Mouse (Mus musculus): ENCODE results near the gene Mapkapk3. TPM values are rescaled to one million over a fixed set of nuclear protein-coding genes. Genes with fewer than 3 reads are reported as not detected.

Gene Mapkapk3
- polyA plus RNA-seq, 1 experiment = 0.11 TPM

DNA sequence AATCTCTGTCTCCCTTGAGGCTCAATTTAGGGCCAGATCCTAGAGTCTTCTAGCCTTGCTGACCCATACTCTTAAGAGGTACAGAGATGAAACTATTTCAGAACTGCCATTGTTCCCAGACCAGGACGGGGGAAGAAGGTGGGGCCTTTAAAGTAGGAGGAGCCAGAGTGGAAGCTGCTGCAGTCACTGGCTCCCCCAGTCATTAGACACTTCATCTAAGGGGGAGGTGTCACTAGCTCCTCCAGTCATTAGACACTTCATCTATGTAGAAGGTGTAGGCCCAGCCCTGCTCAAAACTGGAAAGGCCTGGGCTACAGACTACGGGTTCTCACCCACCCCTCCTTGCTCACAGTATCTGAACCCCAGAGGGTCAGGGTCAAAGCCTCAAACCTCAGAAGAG is 2.4 kb downstream of the Mapkapk3 start:
- Histone ChIP-seq H3K27me3 (ENCODE audit: control insufficient read depth) (peaks cover 5% of the 10 kb centered on the region), H3K9me3 (ENCODE audit: control insufficient read depth, low read length) (no peaks in the 10 kb centered on the region), H3K36me3 (ENCODE audit: control insufficient read depth) (no peaks in the 10 kb centered on the region), H3K4me3 (replicated peaks) (no peak overlapping the region), H3K4me1 (ENCODE audit: control insufficient read depth) (peaks cover 30% of the 10 kb centered on the region)
- TF ChIP-seq TAL1 (IDR thresholded peaks at IDR 0.05; ENCODE audit: low read length) (no peak), GATA1 (IDR thresholded peaks at IDR 0.05; ENCODE audit: low read length) (no peak)

- no peak overlapping the region for H3K4me3 ChIP-seq (replicated peaks)
- H3K9me3 ChIP-seq (ENCODE audit: control insufficient read depth, low read length) = no peaks in the 10 kb centered on the region
- H3K27me3 ChIP-seq (ENCODE audit: control insufficient read depth) = peaks cover 5% of the 10 kb centered on the region; the same call in 1 of the 2 replicates
- H3K4me1 ChIP-seq (ENCODE audit: control insufficient read depth) = peaks cover 28% of the 10 kb centered on the region
- TF ChIP-seq TAL1 (IDR thresholded peaks at IDR 0.05; ENCODE audit: low read length) (no peak), GATA1 (IDR thresholded peaks at IDR 0.05; ENCODE audit: low read length) (no peak)
- no peaks in the 10 kb centered on the region for H3K36me3 ChIP-seq (ENCODE audit: control insufficient read depth)
Observed at GRCm38 (mm10) chr9:107285009-107285408, 4.7 kb downstream of the Mapkapk3 start.

GRCm38 (mm10) chr9:107282951-107283350 is 6.7 kb downstream of the Mapkapk3 start:
- H3K9me3 ChIP-seq (ENCODE audit: control insufficient read depth, low read length) = no peaks in the 10 kb centered on the region
- no peaks in the 10 kb centered on the region for H3K27me3 ChIP-seq (ENCODE audit: control insufficient read depth)
- TF ChIP-seq TAL1 (IDR thresholded peaks at IDR 0.05; ENCODE audit: low read length) (no peak), GATA1 (IDR thresholded peaks at IDR 0.05; ENCODE audit: low read length) (no peak)
- no peaks in the 10 kb centered on the region for H3K36me3 ChIP-seq (ENCODE audit: control insufficient read depth)
- H3K4me3 ChIP-seq (replicated peaks) = no peak overlapping the region
- H3K4me1 ChIP-seq (ENCODE audit: control insufficient read depth) = peaks cover 9% of the 10 kb centered on the region

DNA sequence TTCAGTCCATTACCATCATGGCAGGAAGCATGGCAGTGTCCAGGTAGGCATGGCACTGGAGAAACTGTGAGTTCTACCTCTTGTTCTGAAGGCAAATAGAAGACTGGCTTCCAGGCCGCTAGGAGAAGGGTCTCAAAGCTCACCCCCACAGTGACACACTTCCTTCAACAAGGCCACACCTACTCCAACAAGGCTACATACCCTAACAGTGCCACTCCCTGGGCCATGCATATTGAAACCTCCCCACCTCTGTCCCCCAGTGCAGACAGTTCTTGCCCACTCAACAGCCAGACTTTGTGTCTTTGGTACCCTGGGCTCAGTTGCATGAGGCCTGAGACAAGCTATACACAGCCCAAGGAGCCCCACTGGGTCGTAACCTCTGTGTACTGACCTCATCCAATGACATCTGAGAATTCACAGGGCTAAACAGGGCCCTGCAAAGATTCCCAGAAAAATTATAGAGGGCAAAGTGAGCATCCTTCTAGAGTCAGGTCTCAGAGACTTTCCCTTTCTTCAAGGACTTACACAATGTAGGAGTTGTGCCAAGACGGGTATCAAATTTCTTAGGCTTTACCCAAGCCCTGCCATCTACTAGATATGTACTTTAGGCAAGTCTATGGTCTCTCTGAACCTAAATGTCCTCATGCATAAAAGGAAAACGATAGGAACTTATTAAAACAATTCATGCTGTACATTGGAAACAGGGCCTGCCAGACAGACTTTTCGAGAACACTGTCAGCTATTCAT is 8.3 kb downstream of the Mapkapk3 start:
- H3K9me3 ChIP-seq (ENCODE audit: control insufficient read depth, low read length) = no peaks in the 10 kb centered on the region
- no peak for TF ChIP-seq TAL1 (IDR thresholded peaks at IDR 0.05; ENCODE audit: low read length)
- TF ChIP-seq GATA1 (IDR thresholded peaks at IDR 0.05; ENCODE audit: low read length) = no peak
- H3K36me3 ChIP-seq (ENCODE audit: control insufficient read depth) = no peaks in the 10 kb centered on the region
- no peaks in the 10 kb centered on the region for H3K27me3 ChIP-seq (ENCODE audit: control insufficient read depth)
- no peak overlapping the region for H3K4me3 ChIP-seq (replicated peaks)
- peaks cover 3% of the 10 kb centered on the region for H3K4me1 ChIP-seq (ENCODE audit: control insufficient read depth)

DNA sequence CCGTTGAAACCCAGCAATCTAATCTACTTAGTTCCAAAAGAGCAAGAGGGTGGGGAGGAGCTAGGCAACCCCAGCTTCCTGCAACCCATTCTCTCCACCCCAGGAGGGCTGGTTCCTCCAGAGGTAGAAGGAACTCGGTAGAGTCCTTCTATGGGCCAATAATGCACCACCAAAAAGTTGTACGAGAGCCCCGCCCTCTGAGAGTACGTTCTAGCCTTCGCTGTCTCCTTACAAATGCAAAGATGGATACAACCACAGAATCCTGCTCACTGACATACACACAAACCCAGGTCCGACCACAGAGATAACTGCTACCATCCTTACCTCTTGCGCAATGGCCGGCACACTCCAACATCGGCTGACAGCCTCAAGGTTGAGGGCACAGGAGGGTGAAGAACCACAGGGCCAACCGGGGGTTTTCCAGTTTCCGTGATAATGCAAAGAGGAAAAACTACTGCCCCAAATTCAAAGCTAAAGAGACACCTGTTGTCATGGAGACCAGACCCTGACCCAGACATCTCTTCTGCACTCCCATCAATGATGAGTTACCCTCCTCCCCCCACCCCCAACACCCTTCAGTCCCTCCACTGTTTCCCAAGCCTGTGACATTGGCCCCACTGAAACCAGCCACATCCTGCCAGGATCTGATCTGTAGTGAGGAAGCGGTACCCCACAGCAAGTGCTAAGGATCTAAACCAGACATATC is 9.2 kb downstream of the Mapkapk3 start:
- no peak overlapping the region for H3K4me3 ChIP-seq (replicated peaks)
- H3K9me3 ChIP-seq (ENCODE audit: control insufficient read depth, low read length) = no peaks in the 10 kb centered on the region
- no peak for TF ChIP-seq GATA1 (IDR thresholded peaks at IDR 0.05; ENCODE audit: low read length)
- no peak for TF ChIP-seq TAL1 (IDR thresholded peaks at IDR 0.05; ENCODE audit: low read length)
- no peaks in the 10 kb centered on the region for H3K27me3 ChIP-seq (ENCODE audit: control insufficient read depth)
- H3K36me3 ChIP-seq (ENCODE audit: control insufficient read depth) = no peaks in the 10 kb centered on the region
- peaks cover 3% of the 10 kb centered on the region; the same call in 1 of the 2 replicates for H3K4me1 ChIP-seq (ENCODE audit: control insufficient read depth)

- TF ChIP-seq TAL1 (IDR thresholded peaks at IDR 0.05; ENCODE audit: low read length) = no peak
- no peak for TF ChIP-seq GATA1 (IDR thresholded peaks at IDR 0.05; ENCODE audit: low read length)
- Histone ChIP-seq H3K9me3 (ENCODE audit: control insufficient read depth, low read length) (no peaks in the 10 kb centered on the region), H3K27me3 (ENCODE audit: control insufficient read depth) (no peaks in the 10 kb centered on the region), H3K36me3 (ENCODE audit: control insufficient read depth) (no peaks in the 10 kb centered on the region), H3K4me1 (ENCODE audit: control insufficient read depth) (0 out of 2 replicates have a peak, but pooled peaks cover 1% of the 10 kb centered on the region), H3K4me3 (replicated peaks) (no peak overlapping the region)
Observed at GRCm38 (mm10) chr9:107279378-107280321, 10.0 kb downstream of the Mapkapk3 start.

DNA sequence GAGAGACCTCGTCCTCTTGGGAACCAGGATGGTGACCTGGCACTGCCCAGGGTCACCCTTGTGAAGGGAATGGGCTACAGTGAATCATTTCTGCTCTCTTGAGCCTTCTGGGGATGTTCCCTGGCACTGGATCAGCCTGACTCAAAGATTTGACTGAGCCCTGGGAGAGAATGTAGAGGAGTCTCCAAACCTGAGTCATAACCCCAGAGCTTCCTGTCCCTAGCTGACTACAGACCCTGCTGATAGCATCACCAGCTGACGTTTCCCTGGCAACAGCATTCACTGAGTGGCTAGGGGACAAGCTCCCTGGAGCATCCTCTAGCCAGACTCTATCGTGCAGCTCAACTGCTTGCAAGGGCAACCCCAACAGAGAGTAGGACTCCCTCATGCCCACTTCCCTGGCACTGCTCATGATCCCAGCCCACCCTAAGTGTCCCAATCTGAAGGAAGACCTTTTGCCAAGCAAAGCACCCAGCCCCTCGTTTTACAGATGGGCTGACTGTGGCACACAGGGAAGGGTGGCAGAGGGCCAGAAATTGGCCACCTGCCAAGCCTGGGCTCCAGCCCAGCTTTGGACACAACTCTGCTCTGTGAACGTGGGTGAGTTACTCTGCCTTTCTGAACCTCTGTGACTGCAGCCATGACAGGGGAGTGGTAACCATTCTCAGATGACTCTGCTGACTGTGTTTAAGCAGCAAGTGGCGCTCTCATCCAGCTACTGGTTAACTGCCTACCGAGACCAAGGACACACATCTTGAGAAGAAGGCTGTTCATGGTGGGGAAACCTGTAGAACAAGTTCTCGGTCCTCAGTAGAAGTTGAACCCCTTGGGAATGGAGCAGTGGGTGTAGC is 10.9 kb downstream of the Mapkapk3 start:
- TF ChIP-seq GATA1 (IDR thresholded peaks at IDR 0.05; ENCODE audit: low read length) (no peak), TAL1 (IDR thresholded peaks at IDR 0.05; ENCODE audit: low read length) (no peak)
- Histone ChIP-seq H3K9me3 (ENCODE audit: control insufficient read depth, low read length) (no peaks in the 10 kb centered on the region), H3K4me1 (ENCODE audit: control insufficient read depth) (0 out of 2 replicates have a peak, but pooled peaks cover 1% of the 10 kb centered on the region), H3K27me3 (ENCODE audit: control insufficient read depth) (no peaks in the 10 kb centered on the region), H3K36me3 (ENCODE audit: control insufficient read depth) (no peaks in the 10 kb centered on the region), H3K4me3 (replicated peaks) (no peak overlapping the region)

- TF ChIP-seq TAL1 (IDR thresholded peaks at IDR 0.05; ENCODE audit: low read length) (no peak), GATA1 (IDR thresholded peaks at IDR 0.05; ENCODE audit: low read length) (no peak)
- Histone ChIP-seq H3K4me3 (replicated peaks) (no peak overlapping the region), H3K36me3 (ENCODE audit: control insufficient read depth) (no peaks in the 10 kb centered on the region), H3K9me3 (ENCODE audit: control insufficient read depth, low read length) (no peaks in the 10 kb centered on the region), H3K27me3 (ENCODE audit: control insufficient read depth) (no peaks in the 10 kb centered on the region), H3K4me1 (ENCODE audit: control insufficient read depth) (0 out of 2 replicates have a peak, but pooled peaks cover 1% of the 10 kb centered on the region)
Observed at GRCm38 (mm10) chr9:107278126-107278525, 11.6 kb downstream of the Mapkapk3 start.

Measured in erythroblast, embryonic 14.5 days (primary cell).